Mouse (Mus musculus): Measurements from ENCODE around the gene Atg16l2.

Gene Atg16l2

GRCm38 (mm10) chr7:101229336-101229735 lies 72.7 kb downstream of the Atg16l2 start:
- DNase-seq (ENCODE audit: low read depth, low spot score), result no peak

DNA sequence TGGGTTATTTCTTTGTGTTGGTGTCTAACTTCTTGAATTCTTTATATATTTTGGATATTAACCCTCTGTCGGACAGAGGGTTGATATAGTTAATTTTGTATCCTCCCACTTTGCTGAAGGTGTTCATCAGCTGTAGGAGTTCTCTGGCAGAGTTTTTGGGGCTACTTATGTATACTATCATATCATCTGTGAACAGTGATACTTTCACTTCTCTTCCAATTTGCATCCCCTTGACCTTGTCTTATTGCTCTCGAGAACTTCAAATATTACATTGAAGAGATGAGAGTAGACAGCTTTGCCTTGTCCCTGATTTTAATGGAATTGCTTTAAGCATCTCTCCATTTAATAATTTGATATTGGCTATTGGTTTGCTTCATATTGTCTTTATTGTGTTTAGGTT lies 78.5 kb downstream of the Atg16l2 start:
- DNase-seq (ENCODE audit: low read depth, low spot score), result no peak

GRCm38 (mm10) chr7:101216724-101217123 lies 85.3 kb downstream of the Atg16l2 start:
- DNase-seq (ENCODE audit: low read depth, low spot score), result no peak

- DNase-seq (ENCODE audit: low read depth, low spot score), result no peak
These were observed 88.4 kb downstream of the Atg16l2 start for GRCm38 (mm10) chr7:101213515-101214263.
